Mouse (Mus musculus) heart, embryonic 16.5 days (tissue): ENCODE results near the gene Clcf1. TPM values are rescaled to one million over a fixed set of nuclear protein-coding genes. Genes with fewer than 3 reads are reported as not detected.
A peak's percentile ranks its signal among the peaks of the same experiment; 100 is the strongest.

Experiments used
- ATAC-seq: fragments of 200-750 bp; cut with Nextera tagmentation; replicated peaks from 2 replicates; pipeline ENCODE4 v1.8.0; 2017; ENCODE audit warnings: moderate number of reproducible peaks; ENCODE audit not compliant: insufficient read depth, low FRiP score; ENCODE audit errors: extremely low read depth
- H3K27ac ChIP-seq: fragments of 300-500 bp; sonication (generic); 2 replicates; pipeline ENCODE4 v1.5.1; 2014; ENCODE audit warnings: mild to moderate bottlenecking, low read length, control low read depth, moderate library complexity
- H3K27me3 ChIP-seq: fragments of 300-500 bp; sonication (generic); 2 replicates; pipeline ENCODE4 v1.6.1; 2014; ENCODE audit warnings: low read length, mixed read lengths; ENCODE audit not compliant: control insufficient read depth, insufficient read depth
- H3K36me3 ChIP-seq: fragments of 300-500 bp; sonication (generic); 2 replicates; pipeline ENCODE4 v1.6.1; 2014; ENCODE audit not compliant: control insufficient read depth, insufficient read depth
- H3K4me1 ChIP-seq: fragments of 300-500 bp; sonication (generic); 2 replicates; pipeline ENCODE4 v1.6.1; 2014; ENCODE audit warnings: low read length, mixed read lengths; ENCODE audit not compliant: control insufficient read depth, insufficient read depth
- H3K4me2 ChIP-seq: fragments of 300-500 bp; sonication (generic); 2 replicates; pipeline ENCODE4 v1.6.1; 2014; ENCODE audit warnings: low read depth, mild to moderate bottlenecking, control low read depth, low read length
- H3K4me3 ChIP-seq: fragments of 300-500 bp; sonication (generic); 2 replicates; pipeline ENCODE4 v1.5.1; 2014; ENCODE audit warnings: mild to moderate bottlenecking, control low read depth, low read length
- H3K9ac ChIP-seq: fragments of 300-500 bp; sonication (generic); 2 replicates; pipeline ENCODE4 v1.6.1; 2014; ENCODE audit warnings: low read length, control low read depth
- H3K9me3 ChIP-seq: fragments of 300-500 bp; sonication (generic); replicated peaks from 2 replicates; pipeline ENCODE4 v1.6.1; 2016; ENCODE audit warnings: low read length; ENCODE audit not compliant: control insufficient read depth
- WGBS: fragments of 180-500 bp; shearing (Covaris S2); extraction: QIAGEN DNeasy Blood & Tissue Kit; methylation state at CpG from one replicate; pipeline ENCODE4 v1.1.7; 2014; 5-methylcytosine and 5-hydroxymethylcytosine counted together
- polyA plus RNA-seq: library from polyadenylated mRNA; unstranded; fragments of >200 nt; fragmentation: Nextera tagmentation; extraction: Ambion mirVana; gene quantifications from 2 replicates; pipeline ENCODE4 v1.2.1, GENCODE M21; 2015

Clcf1 gene
- polyA plus RNA-seq, 1 experiment from 2014 or later, result 1.5 TPM

DNA sequence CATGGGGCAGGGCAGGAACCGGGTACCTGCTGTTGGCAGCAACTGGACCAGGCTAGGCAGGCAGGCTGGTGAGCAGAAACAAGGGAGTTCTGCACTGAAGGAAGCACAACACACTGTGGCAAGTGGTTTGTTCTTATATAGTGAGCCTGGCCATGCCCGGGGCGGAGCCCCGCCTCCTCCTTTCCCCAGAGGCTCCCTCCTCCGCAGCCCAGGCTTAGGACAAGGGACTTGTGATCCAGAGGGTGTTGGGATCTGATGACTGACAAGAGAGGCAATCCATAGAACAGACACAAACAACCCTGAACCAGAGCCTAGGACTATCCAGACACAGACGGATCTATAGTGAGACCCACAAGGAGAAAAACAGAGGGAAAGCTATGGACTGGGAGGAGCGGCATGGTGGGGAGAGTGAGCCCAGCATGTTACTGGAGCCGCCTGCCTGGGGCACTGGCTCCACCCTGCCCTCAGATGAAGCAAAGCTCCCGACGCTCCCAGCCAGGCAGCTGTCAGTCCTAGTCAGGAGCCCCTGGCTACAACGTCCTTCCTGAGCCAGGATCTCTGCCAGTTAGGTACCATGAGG is 38.6 kb upstream of the Clcf1 start, which contains the start of gene Carns1:
Gene Carns1 (minus strand): TSS at position 112 of the 580 bp plus-strand sequence.
- Histone ChIP-seq H3K4me1 (peaks cover 45% of the 10 kb centered on the region), H3K36me3 (no peaks in the 10 kb centered on the region), H3K4me3 (peak within 1 kb of the TSS; percentile 46), H3K4me2 (peak within 1 kb of the TSS; percentile 68), H3K9ac (peak within 1 kb of the TSS; percentile 66), H3K9me3 (no peaks in the 10 kb centered on the region), H3K27ac (peak within 1 kb of the TSS; percentile 88), H3K27me3 (no peaks in the 10 kb centered on the region)
- ATAC-seq, result peak; percentile 50
- WGBS, result 10% methylated on average over 11 of the region's 11 CpGs

DNA sequence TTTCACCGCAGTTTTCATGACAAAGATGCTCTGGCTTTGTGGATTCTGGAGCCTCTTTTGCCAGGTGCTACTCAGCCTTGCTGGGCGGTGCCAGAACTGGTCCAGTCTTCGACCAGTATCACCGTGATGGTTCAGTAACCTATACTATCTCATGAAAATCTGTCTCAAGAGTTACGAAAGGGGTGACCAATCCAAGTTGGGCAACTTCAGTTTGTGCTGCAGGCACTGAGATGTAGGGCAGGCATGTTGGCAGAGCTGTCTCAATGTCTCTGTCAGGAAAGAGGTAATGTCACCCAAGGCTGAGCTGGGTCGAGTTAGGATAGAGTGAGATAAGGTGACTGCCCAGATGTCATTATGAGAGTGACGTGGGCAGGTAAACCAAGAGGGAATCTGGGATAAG is 33.6 kb upstream of the Clcf1 start:
- 81% methylated on average over 7 of the region's 7 CpGs for WGBS
- no peak overlapping the region for H3K4me2 ChIP-seq

DNA sequence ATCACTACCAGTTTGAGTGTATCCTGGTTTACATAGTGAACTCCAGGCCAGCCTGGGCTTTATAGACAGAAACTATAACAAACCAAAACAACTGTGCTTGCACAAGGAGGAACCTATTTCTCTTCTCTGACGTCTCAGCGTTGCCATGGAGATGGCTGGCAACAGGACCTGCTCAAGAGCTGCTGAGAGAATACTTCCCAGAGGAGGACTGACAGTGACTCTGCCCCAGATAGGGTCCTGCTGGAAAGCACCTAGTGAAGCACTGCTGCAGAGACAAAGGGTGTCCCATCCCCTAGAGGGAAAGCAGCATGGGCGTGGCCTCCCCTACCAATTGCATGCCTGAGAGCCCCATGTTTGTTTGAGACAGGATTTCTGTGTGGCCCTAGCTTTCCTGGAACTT is 32.1 kb upstream of the Clcf1 start:
- WGBS, result 49% methylated on average over 3 of the region's 3 CpGs
- peaks cover 20% of the 10 kb centered on the region for H3K4me1 ChIP-seq
- H3K27ac ChIP-seq, result no peak overlapping the region
- H3K36me3 ChIP-seq, result no peaks in the 10 kb centered on the region
- ATAC-seq, result no peak
- no peak overlapping the region for H3K4me2 ChIP-seq
- no peaks in the 10 kb centered on the region for H3K9me3 ChIP-seq
- no peak overlapping the region for H3K4me3 ChIP-seq
- no peak overlapping the region for H3K9ac ChIP-seq
- no peaks in the 10 kb centered on the region for H3K27me3 ChIP-seq

More for the DNA sequence above, 33.6 kb upstream of the Clcf1 start:
- Histone ChIP-seq H3K4me1 (peaks cover 14% of the 10 kb centered on the region), H3K4me3 (no peak overlapping the region), H3K36me3 (no peaks in the 10 kb centered on the region), H3K27me3 (no peaks in the 10 kb centered on the region), H3K27ac (no peak overlapping the region), H3K9me3 (no peaks in the 10 kb centered on the region), H3K9ac (no peak overlapping the region)
- no peak for ATAC-seq

DNA sequence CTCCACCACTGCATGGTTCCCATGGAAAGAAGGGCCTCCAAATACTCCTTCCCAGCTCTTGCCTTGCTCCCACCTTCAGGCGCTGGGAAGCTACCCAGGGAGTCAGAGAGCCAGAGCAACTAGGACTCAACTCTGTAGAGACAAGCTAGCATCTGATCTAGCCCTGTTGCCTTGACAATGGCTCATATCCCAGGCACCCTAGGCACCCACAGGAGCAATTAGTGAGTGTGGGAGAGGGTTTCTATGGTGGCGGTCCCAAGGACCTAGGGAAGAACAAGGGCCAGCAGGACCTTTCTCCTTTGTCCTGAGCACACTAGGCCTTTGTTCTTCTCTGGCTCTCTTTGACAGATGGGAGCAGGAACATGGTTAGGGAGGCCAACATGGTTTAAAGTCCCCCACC is 30.3 kb upstream of the Clcf1 start:
- H3K4me2 ChIP-seq, result no peak overlapping the region
- ATAC-seq, result no peak
- H3K9me3 ChIP-seq, result no peaks in the 10 kb centered on the region
- no peaks in the 10 kb centered on the region for H3K36me3 ChIP-seq
- H3K9ac ChIP-seq, result no peak overlapping the region
- no peak overlapping the region for H3K4me3 ChIP-seq
- 80% methylated on average over 2 of the region's 2 CpGs for WGBS
- no peaks in the 10 kb centered on the region for H3K27me3 ChIP-seq
- peaks cover 30% of the 10 kb centered on the region for H3K4me1 ChIP-seq
- no peak overlapping the region for H3K27ac ChIP-seq

DNA sequence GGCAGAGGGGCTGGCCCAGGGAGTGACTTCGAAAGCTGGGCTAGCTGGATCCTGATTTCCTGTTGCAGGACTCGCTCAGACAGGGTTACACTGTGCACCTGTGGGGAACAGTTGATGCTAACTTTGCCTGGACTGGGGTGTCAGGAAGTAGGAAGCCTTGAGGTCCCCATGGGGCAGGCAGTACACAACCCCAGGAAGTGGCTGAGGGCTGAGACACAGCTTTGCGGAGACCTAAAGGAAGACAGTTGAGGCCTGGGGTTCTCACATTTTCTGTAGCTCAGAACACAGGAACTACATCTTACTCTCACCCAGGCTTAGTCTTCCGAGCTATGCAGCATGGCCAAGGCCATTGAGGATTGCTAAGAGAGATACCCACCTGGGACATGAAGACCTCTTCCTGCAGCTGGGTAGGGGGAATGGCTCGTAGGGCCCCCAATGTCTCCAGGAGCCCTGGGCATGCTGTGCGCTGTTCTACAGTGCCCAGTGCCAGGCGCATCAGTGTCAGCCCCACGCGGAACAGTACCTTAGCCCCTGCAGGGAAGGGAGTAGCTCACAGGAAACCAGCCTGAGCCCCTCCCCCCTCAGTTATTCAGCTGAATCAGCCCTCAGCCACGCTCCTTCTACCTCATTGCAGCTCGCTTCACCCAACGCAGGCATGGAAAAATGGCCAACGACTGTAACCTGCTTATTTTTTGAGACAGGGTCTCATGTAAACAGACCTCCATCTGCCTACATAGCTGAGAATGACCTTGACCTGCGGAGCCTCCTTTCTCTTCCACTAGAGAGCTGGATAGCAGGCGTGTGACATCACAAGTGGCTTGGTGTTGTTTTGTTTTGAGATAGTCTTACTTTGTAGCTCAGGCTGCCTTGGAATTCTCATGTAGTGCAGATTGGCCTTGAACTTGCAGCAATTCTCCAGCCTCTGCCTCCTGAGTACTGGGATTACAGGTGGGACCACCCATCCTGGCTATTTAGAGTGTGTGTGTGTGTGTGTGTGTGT is 28.8 kb upstream of the Clcf1 start:
- WGBS, result 44% methylated on average over 15 of the region's 15 CpGs
- Histone ChIP-seq H3K4me3 (no peak overlapping the region), H3K27ac (peak overlapping the region; percentile 77), H3K27me3 (no peaks in the 10 kb centered on the region), H3K4me1 (peaks cover 30% of the 10 kb centered on the region), H3K9me3 (no peaks in the 10 kb centered on the region), H3K36me3 (no peaks in the 10 kb centered on the region), H3K9ac (no peak overlapping the region), H3K4me2 (peak overlapping the region; percentile 22; the same call in 1 of the 2 replicates)
- ATAC-seq, result peak; percentile 67

DNA sequence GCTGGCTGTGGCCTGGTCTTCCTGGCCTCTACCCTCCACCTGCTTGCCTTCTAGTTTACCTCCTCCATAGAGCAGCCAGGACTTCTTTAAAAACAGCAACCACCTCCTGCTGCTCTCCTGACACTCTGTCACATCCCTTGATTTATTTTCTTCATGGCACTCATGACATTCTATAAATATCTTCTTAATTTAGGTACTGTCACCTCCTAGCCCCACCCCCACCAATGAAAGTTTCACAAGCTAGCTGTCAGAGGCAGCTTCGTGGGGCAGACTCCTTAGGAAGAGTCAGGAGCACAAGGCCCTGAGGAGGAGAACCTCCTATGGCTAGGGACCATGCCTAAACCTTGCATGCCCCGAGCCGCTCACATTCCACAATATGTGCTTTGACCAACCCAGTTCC is 26.7 kb upstream of the Clcf1 start:
- Histone ChIP-seq H3K27ac (peak overlapping the region; percentile 54), H3K9ac (peak overlapping the region; percentile 34; the same call in 1 of the 2 replicates), H3K4me2 (peak overlapping the region; percentile 18), H3K4me3 (no peak overlapping the region), H3K36me3 (no peaks in the 10 kb centered on the region), H3K9me3 (no peaks in the 10 kb centered on the region), H3K4me1 (peaks cover 32% of the 10 kb centered on the region), H3K27me3 (no peaks in the 10 kb centered on the region)
- WGBS, result 58% methylated on average over 3 of the region's 3 CpGs
- ATAC-seq, result no peak

DNA sequence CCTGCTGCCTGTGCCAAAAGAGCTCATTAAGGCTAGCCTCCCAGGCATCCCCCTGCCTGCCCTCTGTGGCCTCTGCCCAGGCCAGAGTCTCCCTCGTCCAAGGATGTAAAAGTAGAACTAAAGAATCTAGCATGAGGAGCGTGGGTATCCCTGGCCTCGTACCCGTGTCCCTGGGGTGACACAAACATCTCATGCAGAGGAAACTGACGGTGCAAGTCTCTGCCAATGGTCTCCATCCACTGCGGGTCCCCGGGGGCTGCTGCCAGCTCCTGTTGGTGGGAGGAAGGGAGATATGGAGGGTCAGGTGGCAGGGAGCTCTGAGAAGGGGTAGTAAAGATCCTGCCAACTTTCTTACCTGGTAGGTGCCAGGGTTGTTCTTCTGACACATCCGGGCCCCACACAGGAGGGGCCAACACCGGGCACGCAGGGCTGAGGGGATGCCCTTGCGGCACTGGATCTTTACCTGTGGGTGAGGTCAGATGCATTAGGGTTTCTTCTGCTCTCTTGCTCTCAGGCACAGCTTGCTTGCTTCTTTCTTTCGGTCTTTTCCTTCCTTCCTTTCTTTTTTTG is 24.9 kb upstream of the Clcf1 start:
- no peak for ATAC-seq
- 84% methylated on average over 12 of the region's 12 CpGs for WGBS
- Histone ChIP-seq H3K4me1 (peaks cover 45% of the 10 kb centered on the region), H3K27ac (no peak overlapping the region), H3K36me3 (peaks cover 10% of the 10 kb centered on the region), H3K4me2 (no peak overlapping the region), H3K27me3 (no peaks in the 10 kb centered on the region), H3K4me3 (no peak overlapping the region), H3K9ac (no peak overlapping the region), H3K9me3 (no peaks in the 10 kb centered on the region)

DNA sequence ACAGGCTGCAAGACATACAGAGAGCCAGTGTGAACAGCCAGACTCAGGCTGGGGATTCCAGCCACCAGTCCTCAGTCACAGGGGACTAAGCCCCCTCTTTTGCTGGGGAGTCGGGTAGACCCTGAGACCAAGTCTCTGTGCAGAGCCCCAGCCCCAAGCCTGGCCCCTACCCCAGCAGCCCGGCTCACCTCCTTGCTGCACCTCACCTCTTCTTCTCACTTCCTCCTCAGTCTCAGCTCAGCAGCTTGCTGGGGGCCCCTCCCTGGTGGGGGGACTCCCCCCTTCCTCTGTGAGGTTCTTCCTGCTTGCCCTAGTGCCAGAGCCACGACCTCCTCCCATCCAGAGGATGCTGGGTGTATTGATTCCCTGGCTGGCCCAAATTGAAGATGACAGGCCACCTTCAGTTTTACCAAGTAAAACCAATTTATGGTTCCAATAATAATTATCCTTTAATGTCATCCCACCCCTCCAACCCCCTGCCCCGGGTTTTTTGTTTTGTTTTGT is 23.2 kb upstream of the Clcf1 start, which contains the start of gene Tbc1d10c:
Gene Tbc1d10c (minus strand): TSS at position 454 of the 504 bp plus-strand sequence.
- H3K4me3 ChIP-seq, result peak within 1 kb of the TSS; percentile 95
- H3K4me1 ChIP-seq, result peaks cover 41% of the 10 kb centered on the region
- 39% methylated on average over 4 of the region's 4 CpGs for WGBS
- no peaks in the 10 kb centered on the region for H3K9me3 ChIP-seq
- peak within 1 kb of the TSS; percentile 96 for H3K27ac ChIP-seq
- ATAC-seq, result no peak
- peak within 1 kb of the TSS; percentile 98 for H3K4me2 ChIP-seq
- no peaks in the 10 kb centered on the region for H3K27me3 ChIP-seq
- H3K9ac ChIP-seq, result peak within 1 kb of the TSS; percentile 99
- peaks cover 27% of the 10 kb centered on the region for H3K36me3 ChIP-seq
